Mouse (Mus musculus): ENCODE results near the gene Otub2. TPM values are rescaled to one million over a fixed set of nuclear protein-coding genes. Genes with fewer than 3 reads are reported as not detected.

Gene Otub2
- polyA plus RNA-seq, 1 experiment from 2014 or later: 0.80 TPM

GRCm38 (mm10) chr12:103361539-103362307 lies 26.8 kb upstream of the Otub2 start:
- 88% methylated on average over 17 of the region's 17 CpGs for WGBS (ENCODE audit: missing documents)
- Histone ChIP-seq H3K4me3 (ENCODE audit: inconsistent target) (no peak overlapping the region), H3K36me3 (ENCODE audit: inconsistent target) (no peaks in the 10 kb centered on the region), H3K27ac (no peak overlapping the region), H3K79me2 (ENCODE audit: inconsistent target) (no peaks in the 10 kb centered on the region)

DNA sequence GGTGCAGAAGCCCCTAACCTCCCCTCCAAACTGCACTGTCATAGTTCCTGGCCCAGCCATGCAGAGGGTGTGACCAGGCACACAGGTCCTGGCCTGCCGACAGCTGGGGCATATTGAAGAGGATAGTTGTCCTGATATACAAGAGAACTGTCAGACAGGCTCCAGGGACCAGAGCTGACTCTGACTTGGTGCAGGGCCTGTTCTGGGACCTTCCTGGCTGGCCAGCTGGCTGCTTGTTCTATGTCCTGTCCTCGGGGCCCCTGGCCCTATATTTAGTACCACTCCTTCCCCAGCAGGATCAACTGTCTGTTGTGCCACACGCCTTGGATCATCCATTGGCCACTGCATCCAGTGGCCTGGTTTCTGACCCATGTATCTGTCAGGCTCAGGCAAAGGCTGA lies 26.1 kb upstream of the Otub2 start:
- no peak overlapping the region for H3K27ac ChIP-seq
- H3K4me3 ChIP-seq (ENCODE audit: inconsistent target): no peak overlapping the region
- no peaks in the 10 kb centered on the region for H3K79me2 ChIP-seq (ENCODE audit: inconsistent target)
- WGBS (ENCODE audit: missing documents): 80% methylated on average over 3 of the region's 3 CpGs
- H3K36me3 ChIP-seq (ENCODE audit: inconsistent target): no peaks in the 10 kb centered on the region

- Histone ChIP-seq H3K4me3 (ENCODE audit: inconsistent target) (no peak overlapping the region), H3K79me2 (ENCODE audit: inconsistent target) (no peaks in the 10 kb centered on the region), H3K27ac (no peak overlapping the region), H3K36me3 (ENCODE audit: inconsistent target) (no peaks in the 10 kb centered on the region)
- WGBS (ENCODE audit: missing documents): 86% methylated on average over 2 of the region's 2 CpGs
Measured at GRCm38 (mm10) chr12:103367171-103367570, 21.3 kb upstream of the Otub2 start.

DNA sequence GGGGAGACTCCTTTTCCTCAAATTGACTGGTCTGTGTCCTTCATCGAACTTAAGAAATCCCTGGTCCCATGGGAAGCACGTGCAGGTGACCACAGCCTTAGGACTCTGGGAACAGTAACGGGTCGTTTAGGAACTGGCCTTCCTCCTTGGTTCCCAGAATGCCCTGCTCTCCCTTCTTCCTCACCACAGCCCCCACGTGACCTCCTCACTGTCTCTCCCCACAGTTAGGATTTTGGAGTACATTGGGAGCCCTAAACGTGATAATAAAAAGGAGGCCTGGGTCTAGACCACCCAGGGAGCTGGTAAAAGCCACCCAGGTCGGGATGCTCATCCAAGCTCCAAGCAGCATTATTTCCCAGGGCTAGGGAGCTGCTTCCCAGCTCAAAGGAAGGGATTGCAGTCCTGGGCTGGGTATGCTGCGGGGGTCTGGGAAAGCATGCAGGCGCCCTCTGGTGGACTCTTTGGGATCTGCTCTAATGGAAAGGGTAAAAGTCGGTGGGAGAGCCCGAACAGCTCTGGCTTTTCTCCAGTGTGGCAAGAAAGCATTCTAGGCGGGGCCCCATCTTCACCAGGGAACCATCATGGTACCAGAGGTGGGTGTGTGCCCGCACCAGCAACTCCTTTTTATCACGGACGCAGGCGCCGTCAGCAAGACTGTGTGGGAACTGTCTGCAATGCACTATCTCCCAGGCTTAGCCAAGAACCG lies 20.7 kb upstream of the Otub2 start:
- Histone ChIP-seq H3K79me2 (ENCODE audit: inconsistent target) (no peaks in the 10 kb centered on the region), H3K4me3 (ENCODE audit: inconsistent target) (no peak overlapping the region), H3K27ac (no peak overlapping the region), H3K36me3 (ENCODE audit: inconsistent target) (no peaks in the 10 kb centered on the region)
- WGBS (ENCODE audit: missing documents): 31% methylated on average over 18 of the region's 18 CpGs

DNA sequence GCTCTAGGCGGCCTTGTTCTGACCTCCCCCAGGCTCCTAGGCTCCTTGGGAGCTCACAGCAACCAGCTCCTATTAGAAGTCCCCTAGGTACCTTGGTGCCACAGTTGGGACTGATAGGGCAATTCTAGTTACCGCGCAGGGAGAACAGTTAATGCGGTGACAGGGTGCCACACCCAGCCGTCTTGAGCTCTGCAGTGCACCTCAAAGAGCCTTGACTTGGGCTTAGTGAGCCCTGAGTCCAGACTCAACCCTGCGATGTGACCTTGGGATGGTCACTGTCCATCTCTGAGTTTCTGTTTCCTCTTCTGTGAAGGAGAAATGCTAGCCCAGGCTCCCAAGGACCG lies 20.2 kb upstream of the Otub2 start:
- no peaks in the 10 kb centered on the region for H3K79me2 ChIP-seq (ENCODE audit: inconsistent target)
- H3K27ac ChIP-seq: no peak overlapping the region
- WGBS (ENCODE audit: missing documents): 73% methylated on average over 7 of the region's 7 CpGs
- H3K36me3 ChIP-seq (ENCODE audit: inconsistent target): no peaks in the 10 kb centered on the region
- H3K4me3 ChIP-seq (ENCODE audit: inconsistent target): no peak overlapping the region

DNA sequence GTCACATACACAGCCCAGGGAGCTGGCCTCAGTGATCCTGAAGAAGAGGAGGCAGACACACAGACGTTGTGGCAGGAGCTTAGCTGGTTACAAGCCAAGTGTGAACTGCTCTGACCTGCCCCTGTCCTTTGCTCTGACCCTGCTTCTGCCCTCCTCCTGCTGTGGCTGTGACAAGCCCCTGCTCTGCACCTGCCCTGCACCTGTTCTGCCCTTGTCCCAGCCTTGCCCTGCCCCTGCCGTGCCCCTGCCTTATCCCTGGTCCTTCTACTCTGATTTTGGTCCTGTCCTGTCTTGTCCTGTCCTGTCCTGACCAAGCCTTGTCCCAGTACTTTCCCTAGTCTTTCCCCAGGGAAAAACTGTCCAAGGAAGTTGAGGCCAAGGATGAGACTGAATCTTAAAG lies 19.7 kb upstream of the Otub2 start:
- H3K27ac ChIP-seq: no peak overlapping the region
- H3K79me2 ChIP-seq (ENCODE audit: inconsistent target): no peaks in the 10 kb centered on the region
- H3K36me3 ChIP-seq (ENCODE audit: inconsistent target): no peaks in the 10 kb centered on the region
- H3K4me3 ChIP-seq (ENCODE audit: inconsistent target): no peak overlapping the region
- WGBS (ENCODE audit: missing documents): 61% methylated on average over 2 of the region's 2 CpGs

GRCm38 (mm10) chr12:103370861-103371260 lies 17.6 kb upstream of the Otub2 start:
- no peaks in the 10 kb centered on the region for H3K79me2 ChIP-seq (ENCODE audit: inconsistent target)
- no peak overlapping the region for H3K4me3 ChIP-seq (ENCODE audit: inconsistent target)
- 88% methylated on average over 4 of the region's 4 CpGs for WGBS (ENCODE audit: missing documents)
- H3K27ac ChIP-seq: no peak overlapping the region
- no peaks in the 10 kb centered on the region for H3K36me3 ChIP-seq (ENCODE audit: inconsistent target)

DNA sequence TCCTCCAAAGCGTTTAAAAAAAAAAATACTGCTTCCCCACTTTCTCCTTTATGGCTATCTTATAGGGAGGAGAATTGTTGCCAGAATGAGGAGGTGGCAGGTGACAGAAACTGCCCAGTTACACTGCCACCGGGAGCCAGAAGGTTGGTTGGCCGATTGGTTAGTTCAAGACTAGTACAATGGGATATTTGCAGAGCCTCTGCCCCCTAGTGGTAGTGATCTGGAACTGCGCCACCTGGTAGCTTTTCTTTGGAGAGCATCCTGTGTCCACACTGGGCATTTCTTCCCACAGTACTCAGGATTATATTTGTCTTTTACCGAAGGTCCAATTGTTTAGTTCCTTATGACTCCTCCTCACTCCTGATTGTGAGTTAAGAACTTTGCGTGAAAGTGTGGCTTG lies 16.8 kb upstream of the Otub2 start:
- Histone ChIP-seq H3K36me3 (ENCODE audit: inconsistent target) (no peaks in the 10 kb centered on the region), H3K27ac (no peak overlapping the region), H3K79me2 (ENCODE audit: inconsistent target) (no peaks in the 10 kb centered on the region), H3K4me3 (ENCODE audit: inconsistent target) (no peak overlapping the region)
- WGBS (ENCODE audit: missing documents): 23% methylated on average over 6 of the region's 6 CpGs

DNA sequence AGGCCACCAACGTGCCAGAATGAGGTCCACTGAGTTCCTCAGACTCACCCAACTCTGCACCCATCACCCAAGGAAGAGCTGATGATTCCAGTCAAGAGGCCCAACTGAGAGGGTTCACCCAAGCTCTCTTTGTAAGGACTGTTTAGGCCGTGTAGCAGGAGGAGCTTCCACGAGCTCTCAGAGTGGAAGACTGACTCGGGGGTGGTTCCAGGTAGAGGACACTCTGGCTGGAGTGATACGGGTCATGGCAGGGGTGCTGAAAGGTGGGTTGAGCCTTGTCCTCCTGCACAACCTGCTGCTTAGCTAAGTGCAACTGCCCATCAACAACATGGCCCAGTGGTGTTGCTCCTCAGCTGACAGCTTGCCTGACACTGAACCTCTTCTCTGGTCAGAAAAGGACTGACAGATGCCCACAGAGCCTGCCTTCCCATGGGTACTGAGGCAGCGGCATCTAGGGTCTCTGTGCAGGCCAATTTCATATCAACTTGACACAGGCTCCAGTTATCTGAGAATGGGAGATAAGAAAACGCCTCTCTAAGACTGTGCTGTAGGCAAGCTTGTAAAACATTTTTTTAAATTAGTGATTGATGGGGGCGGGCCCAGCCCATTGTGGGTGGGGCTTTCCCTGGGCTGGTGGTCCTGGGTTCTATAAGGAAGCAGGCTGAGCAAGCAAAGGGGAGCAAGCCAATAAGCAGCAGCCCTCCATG lies 14.8 kb upstream of the Otub2 start:
- H3K79me2 ChIP-seq (ENCODE audit: inconsistent target): no peaks in the 10 kb centered on the region
- no peaks in the 10 kb centered on the region for H3K36me3 ChIP-seq (ENCODE audit: inconsistent target)
- H3K4me3 ChIP-seq (ENCODE audit: inconsistent target): no peak overlapping the region
- H3K27ac ChIP-seq: no peak overlapping the region
- 82% methylated on average over 8 of the region's 8 CpGs for WGBS (ENCODE audit: missing documents)

- Histone ChIP-seq H3K79me2 (ENCODE audit: inconsistent target) (no peaks in the 10 kb centered on the region), H3K36me3 (ENCODE audit: inconsistent target) (no peaks in the 10 kb centered on the region), H3K27ac (no peak overlapping the region), H3K4me3 (ENCODE audit: inconsistent target) (no peak overlapping the region)
- 75% methylated on average over 5 of the region's 5 CpGs for WGBS (ENCODE audit: missing documents)
Measured at GRCm38 (mm10) chr12:103376124-103376523, 12.4 kb upstream of the Otub2 start.

- no peak overlapping the region for H3K27ac ChIP-seq
- H3K4me3 ChIP-seq (ENCODE audit: inconsistent target): no peak overlapping the region
- H3K36me3 ChIP-seq (ENCODE audit: inconsistent target): no peaks in the 10 kb centered on the region
- no peaks in the 10 kb centered on the region for H3K79me2 ChIP-seq (ENCODE audit: inconsistent target)
- 53% methylated on average over 4 of the region's 4 CpGs for WGBS (ENCODE audit: missing documents)
Measured at GRCm38 (mm10) chr12:103376774-103377173, 11.7 kb upstream of the Otub2 start.

- Histone ChIP-seq H3K79me2 (ENCODE audit: inconsistent target) (no peaks in the 10 kb centered on the region), H3K36me3 (ENCODE audit: inconsistent target) (no peaks in the 10 kb centered on the region), H3K4me3 (ENCODE audit: inconsistent target) (no peak overlapping the region), H3K27ac (no peak overlapping the region)
- WGBS (ENCODE audit: missing documents): 87% methylated on average over 4 of the region's 4 CpGs
Measured at GRCm38 (mm10) chr12:103380226-103380625, 8.3 kb upstream of the Otub2 start.

DNA sequence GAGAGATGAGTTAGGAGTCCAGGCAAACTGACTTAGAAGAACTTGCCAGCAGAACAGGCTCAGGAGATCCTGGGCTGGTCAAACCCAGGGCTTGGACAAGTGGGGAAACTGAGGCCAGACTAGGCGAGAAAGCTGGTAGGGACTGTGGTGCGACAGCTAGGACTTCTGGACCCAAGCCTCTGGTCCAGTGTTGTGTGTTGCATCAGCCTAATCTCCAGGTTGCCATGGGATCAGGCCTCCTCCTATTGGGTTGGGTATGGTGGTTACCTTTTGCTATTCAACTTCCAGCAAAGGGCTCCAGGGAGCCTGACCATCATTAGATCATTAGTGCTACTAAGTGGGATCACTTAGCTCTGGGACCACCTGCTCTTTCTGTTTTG lies 856 bp downstream of the Otub2 start:
- Histone ChIP-seq H3K36me3 (ENCODE audit: inconsistent target) (no peaks in the 10 kb centered on the region), H3K4me3 (ENCODE audit: inconsistent target) (peak overlapping the region; percentile 34; the same call in 1 of the 2 replicates), H3K79me2 (ENCODE audit: inconsistent target) (no peaks in the 10 kb centered on the region), H3K27ac (no peak overlapping the region)
- WGBS (ENCODE audit: missing documents): 85% methylated on average over 2 of the region's 2 CpGs

DNA sequence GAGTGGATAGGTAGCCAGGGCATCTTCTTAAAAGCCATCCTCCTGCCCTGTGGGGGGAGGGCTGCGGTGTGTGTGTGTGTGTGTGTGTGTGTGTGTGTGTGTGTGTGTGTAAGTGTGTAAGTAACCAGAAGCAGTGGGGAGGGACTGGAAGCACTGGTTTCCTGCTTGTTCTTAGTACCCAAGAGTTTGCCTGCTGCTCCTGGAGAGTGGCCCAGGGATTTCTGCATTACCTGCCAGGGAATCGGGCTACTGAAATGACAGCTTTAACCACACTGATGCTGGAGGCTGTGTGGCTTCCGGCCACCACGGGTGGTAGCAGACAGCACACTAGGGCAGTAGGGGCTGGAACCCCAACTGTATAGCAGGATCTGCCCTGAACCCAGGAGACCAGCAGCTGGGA lies 1.5 kb downstream of the Otub2 start:
- Histone ChIP-seq H3K36me3 (ENCODE audit: inconsistent target) (no peaks in the 10 kb centered on the region), H3K79me2 (ENCODE audit: inconsistent target) (no peaks in the 10 kb centered on the region), H3K27ac (no peak overlapping the region), H3K4me3 (ENCODE audit: inconsistent target) (no peak overlapping the region)
- 34% methylated on average over 4 of the region's 4 CpGs for WGBS (ENCODE audit: missing documents)

GRCm38 (mm10) chr12:103391098-103391497 lies 2.6 kb downstream of the Otub2 start:
- 93% methylated on average over 7 of the region's 7 CpGs for WGBS (ENCODE audit: missing documents)
- no peak overlapping the region for H3K4me3 ChIP-seq (ENCODE audit: inconsistent target)

More at GRCm38 (mm10) chr12:103391098-103391497, 2.6 kb downstream of the Otub2 start:
- Histone ChIP-seq H3K27ac (no peak overlapping the region), H3K79me2 (ENCODE audit: inconsistent target) (no peaks in the 10 kb centered on the region), H3K36me3 (ENCODE audit: inconsistent target) (no peaks in the 10 kb centered on the region)
